Mouse (Mus musculus) midbrain, embryonic 15.5 days (tissue): ENCODE data around the gene Cldn13. TPM values are rescaled to one million over a fixed set of nuclear protein-coding genes. Genes with fewer than 3 reads are reported as not detected.
A peak's percentile ranks its signal among the peaks of the same experiment; 100 is the strongest.
"Not testable (repeated sequence)": the region's sequence is repeated elsewhere in the genome, so short reads cannot be mapped to it uniquely, and the experiment has no call there.

Source experiments
- ATAC-seq: fragments of 200-750 bp; cut with Nextera tagmentation; replicated peaks from 2 replicates; pipeline ENCODE4 v1.8.0; 2017; ENCODE audit warnings: moderate TSS enrichment
- H3K27ac ChIP-seq: fragments of 300-500 bp; sonication (generic); 2 replicates; pipeline ENCODE4 v1.5.1; 2015; ENCODE audit warnings: mild to moderate bottlenecking, inconsistent platforms
- H3K27me3 ChIP-seq: fragments of 300-500 bp; sonication (generic); replicated peaks from 2 replicates; pipeline ENCODE4 v1.6.1; 2015; ENCODE audit warnings: inconsistent platforms
- H3K36me3 ChIP-seq: fragments of 300-500 bp; sonication (generic); replicated peaks from 2 replicates; pipeline ENCODE4 v1.6.1; 2015; ENCODE audit warnings: inconsistent platforms
- H3K4me1 ChIP-seq: fragments of 300-500 bp; sonication (generic); 2 replicates; pipeline ENCODE4 v1.6.1; 2015; ENCODE audit warnings: inconsistent platforms
- H3K4me2 ChIP-seq: fragments of 300-500 bp; sonication (generic); 2 replicates; pipeline ENCODE4 v1.6.1; 2015; ENCODE audit warnings: inconsistent platforms, mild to moderate bottlenecking, moderate library complexity
- H3K4me3 ChIP-seq: fragments of 300-500 bp; sonication (generic); 2 replicates; pipeline ENCODE4 v1.5.1; 2015; ENCODE audit warnings: mild to moderate bottlenecking, inconsistent platforms
- H3K9ac ChIP-seq: fragments of 300-500 bp; sonication (generic); 2 replicates; pipeline ENCODE4 v1.6.1; 2015; ENCODE audit warnings: mild to moderate bottlenecking, inconsistent platforms
- H3K9me3 ChIP-seq: fragments of 300-500 bp; sonication (generic); 2 replicates; pipeline ENCODE4 v1.6.1; 2016; ENCODE audit warnings: inconsistent platforms
- WGBS: fragments of 180-500 bp; shearing (Covaris S2); methylation state at CpG from one replicate; pipeline ENCODE4 v1.1.7; 2015; ENCODE audit warnings: mixed read lengths; 5-methylcytosine and 5-hydroxymethylcytosine counted together
- polyA plus RNA-seq: library from polyadenylated mRNA; unstranded; fragments of >200 nt; fragmentation: Nextera tagmentation; extraction: Ambion mirVana; gene quantifications from 2 replicates; pipeline ENCODE4 v1.2.1, GENCODE M21; 2015

Gene Cldn13
- polyA plus RNA-seq: 0.32 TPM in 1 of 2 replicates, not detected in the other

- 81% methylated on average over 8 of the region's 8 CpGs for WGBS
- no peak within 1 kb of the TSS for H3K27ac ChIP-seq
- no peak within 1 kb of the TSS for H3K4me3 ChIP-seq
- no peak for ATAC-seq
- H3K27me3 ChIP-seq: no peaks in the 10 kb centered on the region
- no peak within 1 kb of the TSS for H3K4me2 ChIP-seq
- H3K9me3 ChIP-seq: no peaks in the 10 kb centered on the region
- no peaks in the 10 kb centered on the region for H3K4me1 ChIP-seq
- no peaks in the 10 kb centered on the region for H3K36me3 ChIP-seq
- no peak within 1 kb of the TSS for H3K9ac ChIP-seq
These were observed at the start of gene Cldn13 for GRCm38 (mm10) chr5:134915311-134915710. Gene Cldn13 (minus strand): TSS chr5:134915526.

GRCm38 (mm10) chr5:134964655-134965054, 49.3 kb upstream of the Cldn13 start:
- H3K4me3 ChIP-seq, H3K27ac ChIP-seq, H3K36me3 ChIP-seq, H3K4me1 ChIP-seq, H3K9ac ChIP-seq, H3K9me3 ChIP-seq, ATAC-seq, H3K4me2 ChIP-seq, H3K27me3 ChIP-seq: not testable (repeated sequence)

- Histone ChIP-seq H3K4me2 (no peak overlapping the region), H3K27ac (no peak overlapping the region), H3K27me3 (no peaks in the 10 kb centered on the region), H3K4me1 (peaks cover 9% of the 10 kb centered on the region), H3K9ac (no peak overlapping the region), H3K4me3 (no peak overlapping the region), H3K36me3 (no peaks in the 10 kb centered on the region), H3K9me3 (no peaks in the 10 kb centered on the region)
- no peak for ATAC-seq
- WGBS: 52% methylated on average over 5 of the region's 5 CpGs
These were observed 48.2 kb upstream of the Cldn13 start for GRCm38 (mm10) chr5:134963546-134963945.

GRCm38 (mm10) chr5:134961519-134961918, 46.2 kb upstream of the Cldn13 start:
- no peak overlapping the region for H3K9ac ChIP-seq
- no peak overlapping the region for H3K27ac ChIP-seq
- H3K4me2 ChIP-seq: no peak overlapping the region
- H3K36me3 ChIP-seq: no peaks in the 10 kb centered on the region
- no peak for ATAC-seq
- H3K4me3 ChIP-seq: no peak overlapping the region
- peaks cover 9% of the 10 kb centered on the region for H3K4me1 ChIP-seq
- 92% methylated on average over 2 of the region's 2 CpGs for WGBS
- H3K27me3 ChIP-seq: no peaks in the 10 kb centered on the region
- no peaks in the 10 kb centered on the region for H3K9me3 ChIP-seq

- H3K4me3 ChIP-seq: no peak overlapping the region
- no peak overlapping the region for H3K27ac ChIP-seq
- H3K36me3 ChIP-seq: no peaks in the 10 kb centered on the region
- 84% methylated on average over 2 of the region's 2 CpGs for WGBS
- no peak overlapping the region for H3K4me2 ChIP-seq
- no peak for ATAC-seq
- H3K27me3 ChIP-seq: no peaks in the 10 kb centered on the region
- H3K4me1 ChIP-seq: no peaks in the 10 kb centered on the region
- no peaks in the 10 kb centered on the region for H3K9me3 ChIP-seq
- H3K9ac ChIP-seq: no peak overlapping the region
These were observed 45.1 kb upstream of the Cldn13 start for GRCm38 (mm10) chr5:134960430-134960829.

GRCm38 (mm10) chr5:134959114-134959513, 43.8 kb upstream of the Cldn13 start:
- Histone ChIP-seq H3K27ac (no peak overlapping the region), H3K4me3 (no peak overlapping the region), H3K36me3 (no peaks in the 10 kb centered on the region), H3K27me3 (no peaks in the 10 kb centered on the region), H3K4me1 (no peaks in the 10 kb centered on the region), H3K4me2 (no peak overlapping the region), H3K9ac (no peak overlapping the region), H3K9me3 (no peaks in the 10 kb centered on the region)
- 79% methylated on average over 7 of the region's 7 CpGs for WGBS
- no peak for ATAC-seq

- no peaks in the 10 kb centered on the region for H3K27me3 ChIP-seq
- no peaks in the 10 kb centered on the region for H3K4me1 ChIP-seq
- H3K36me3 ChIP-seq: no peaks in the 10 kb centered on the region
- H3K9ac ChIP-seq: no peak overlapping the region
- no peaks in the 10 kb centered on the region for H3K9me3 ChIP-seq
- WGBS: 93% methylated on average over 5 of the region's 5 CpGs
- ATAC-seq: no peak
- no peak overlapping the region for H3K4me3 ChIP-seq
- no peak overlapping the region for H3K4me2 ChIP-seq
- no peak overlapping the region for H3K27ac ChIP-seq
These were observed 40.2 kb upstream of the Cldn13 start for GRCm38 (mm10) chr5:134955491-134955890.

- no peak overlapping the region for H3K4me2 ChIP-seq
- no peaks in the 10 kb centered on the region for H3K9me3 ChIP-seq
- no peak overlapping the region for H3K9ac ChIP-seq
- H3K27me3 ChIP-seq: peaks cover 15% of the 10 kb centered on the region
- no peak overlapping the region for H3K4me3 ChIP-seq
- H3K27ac ChIP-seq: no peak overlapping the region
- WGBS: 50% methylated on average over 19 of the region's 19 CpGs
- 0 out of 2 replicates have a peak, but pooled peaks cover 7% of the 10 kb centered on the region for H3K4me1 ChIP-seq
- no peaks in the 10 kb centered on the region for H3K36me3 ChIP-seq
- ATAC-seq: no peak
These were observed 35.9 kb upstream of the Cldn13 start for GRCm38 (mm10) chr5:134951053-134951884.

- Histone ChIP-seq H3K27me3 (peaks cover 27% of the 10 kb centered on the region), H3K4me2 (no peak overlapping the region), H3K27ac (no peak overlapping the region), H3K4me3 (no peak overlapping the region), H3K4me1 (peaks cover 10% of the 10 kb centered on the region; the same call in 1 of the 2 replicates), H3K9ac (no peak overlapping the region), H3K9me3 (no peaks in the 10 kb centered on the region), H3K36me3 (no peaks in the 10 kb centered on the region)
- no peak for ATAC-seq
- 79% methylated on average over 4 of the region's 4 CpGs for WGBS
These were observed 32.7 kb upstream of the Cldn13 start for GRCm38 (mm10) chr5:134948085-134948439.

- 70% methylated on average over 5 of the region's 5 CpGs for WGBS
- ATAC-seq: no peak
- Histone ChIP-seq H3K9ac (no peak overlapping the region), H3K9me3 (no peaks in the 10 kb centered on the region), H3K4me3 (no peak overlapping the region), H3K4me1 (peaks cover 10% of the 10 kb centered on the region; the same call in 1 of the 2 replicates), H3K27me3 (peaks cover 27% of the 10 kb centered on the region), H3K27ac (no peak overlapping the region), H3K4me2 (no peak overlapping the region), H3K36me3 (no peaks in the 10 kb centered on the region)
These were observed 32.2 kb upstream of the Cldn13 start for GRCm38 (mm10) chr5:134947420-134948084.

GRCm38 (mm10) chr5:134946857-134947255, 31.5 kb upstream of the Cldn13 start, which contains the start of gene Cldn4:
Gene Cldn4 (minus strand): TSS chr5:134946934.
- no peak for ATAC-seq
- Histone ChIP-seq H3K4me3 (no peak within 1 kb of the TSS), H3K4me2 (peak within 1 kb of the TSS; percentile 6; the same call in 1 of the 2 replicates), H3K27ac (no peak within 1 kb of the TSS), H3K9ac (no peak within 1 kb of the TSS), H3K36me3 (no peaks in the 10 kb centered on the region), H3K27me3 (peaks cover 27% of the 10 kb centered on the region), H3K9me3 (no peaks in the 10 kb centered on the region), H3K4me1 (peaks cover 10% of the 10 kb centered on the region; the same call in 1 of the 2 replicates)
- 8% methylated on average over 11 of the region's 11 CpGs for WGBS

- no peak overlapping the region for H3K4me3 ChIP-seq
- no peak for ATAC-seq
- H3K27me3 ChIP-seq: peaks cover 27% of the 10 kb centered on the region
- H3K4me2 ChIP-seq: peak overlapping the region; percentile 6; the same call in 1 of the 2 replicates
- H3K27ac ChIP-seq: no peak overlapping the region
- peaks cover 10% of the 10 kb centered on the region; the same call in 1 of the 2 replicates for H3K4me1 ChIP-seq
- 19% methylated on average over 43 of the region's 43 CpGs for WGBS
- no peaks in the 10 kb centered on the region for H3K9me3 ChIP-seq
- no peaks in the 10 kb centered on the region for H3K36me3 ChIP-seq
- H3K9ac ChIP-seq: no peak overlapping the region
These were observed 30.9 kb upstream of the Cldn13 start for GRCm38 (mm10) chr5:134946063-134946856.
